Mouse (Mus musculus): ENCODE data around the gene Zbtb16.

The Zbtb16 gene

GRCm38 (mm10) chr9:48835631-48836565 is at the start of gene Zbtb16:
Gene Zbtb16 (minus strand): TSS chr9:48836222.
- DNase-seq (ENCODE audit: low read depth, low spot score): peak; percentile 58

GRCm38 (mm10) chr9:48872896-48873295 is 36.9 kb upstream of the Zbtb16 start:
- peak; percentile 33 for DNase-seq (ENCODE audit: low read depth, low spot score)

GRCm38 (mm10) chr9:48866523-48867121 is 30.6 kb upstream of the Zbtb16 start:
- no peak for DNase-seq (ENCODE audit: low read depth, low spot score)

GRCm38 (mm10) chr9:48865235-48865634 is 29.2 kb upstream of the Zbtb16 start:
- no peak for DNase-seq (ENCODE audit: low read depth, low spot score)

GRCm38 (mm10) chr9:48861481-48861880 is 25.5 kb upstream of the Zbtb16 start:
- DNase-seq (ENCODE audit: low read depth, low spot score): no peak

GRCm38 (mm10) chr9:48860526-48860845 is 24.5 kb upstream of the Zbtb16 start:
- DNase-seq (ENCODE audit: low read depth, low spot score): no peak

GRCm38 (mm10) chr9:48859828-48860525 is 24.0 kb upstream of the Zbtb16 start:
- DNase-seq (ENCODE audit: low read depth, low spot score): no peak

GRCm38 (mm10) chr9:48857944-48858343 is 21.9 kb upstream of the Zbtb16 start:
- DNase-seq (ENCODE audit: low read depth, low spot score): no peak

GRCm38 (mm10) chr9:48856240-48856639 is 20.2 kb upstream of the Zbtb16 start:
- no peak for DNase-seq (ENCODE audit: low read depth, low spot score)

- no peak for DNase-seq (ENCODE audit: low read depth, low spot score)
Measured at GRCm38 (mm10) chr9:48849531-48849930, 13.5 kb upstream of the Zbtb16 start.

- DNase-seq (ENCODE audit: low read depth, low spot score): no peak
Measured at GRCm38 (mm10) chr9:48839568-48839967, 3.5 kb upstream of the Zbtb16 start.

- DNase-seq (ENCODE audit: low read depth, low spot score): no peak
Measured at GRCm38 (mm10) chr9:48838346-48838745, 2.3 kb upstream of the Zbtb16 start.

- no peak for DNase-seq (ENCODE audit: low read depth, low spot score)
Measured at GRCm38 (mm10) chr9:48837181-48837580, 1.2 kb upstream of the Zbtb16 start.

- no peak for DNase-seq (ENCODE audit: low read depth, low spot score)
Measured at GRCm38 (mm10) chr9:48836566-48836930, 526 bp upstream of the Zbtb16 start.

GRCm38 (mm10) chr9:48834541-48835411 is 1.2 kb downstream of the Zbtb16 start:
- DNase-seq (ENCODE audit: low read depth, low spot score): no peak

- DNase-seq (ENCODE audit: low read depth, low spot score): no peak
Measured at GRCm38 (mm10) chr9:48834006-48834405, 2.0 kb downstream of the Zbtb16 start.

- DNase-seq (ENCODE audit: low read depth, low spot score): no peak
Measured at GRCm38 (mm10) chr9:48833493-48833892, 2.5 kb downstream of the Zbtb16 start.

GRCm38 (mm10) chr9:48832473-48833100 is 3.4 kb downstream of the Zbtb16 start:
- DNase-seq (ENCODE audit: low read depth, low spot score): no peak

- no peak for DNase-seq (ENCODE audit: low read depth, low spot score)
Measured at GRCm38 (mm10) chr9:48831560-48832460, 4.2 kb downstream of the Zbtb16 start.

- DNase-seq (ENCODE audit: low read depth, low spot score): no peak
Measured at GRCm38 (mm10) chr9:48828839-48829238, 7.2 kb downstream of the Zbtb16 start.
